Mouse (Mus musculus): Measurements from ENCODE around the gene Tspyl3.

DNA sequence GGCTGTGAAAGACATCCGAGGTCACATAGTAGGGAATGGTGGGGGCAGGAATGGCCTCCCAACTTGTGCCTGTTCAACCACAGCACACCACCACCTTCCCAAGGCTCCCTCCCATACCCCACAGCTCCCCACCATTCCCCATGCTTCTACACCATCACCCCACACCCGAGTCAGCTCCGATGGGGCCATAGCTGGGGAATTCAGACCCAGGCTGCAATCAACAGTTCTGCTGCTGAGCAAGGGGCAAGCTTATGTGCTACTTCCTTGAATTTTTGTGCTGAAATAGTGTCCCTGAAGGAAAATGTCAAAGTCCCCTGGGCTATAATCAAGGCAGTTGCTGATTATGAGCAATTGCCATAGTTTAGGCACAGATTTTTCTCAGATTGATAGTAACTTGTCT, 6.7 kb downstream of the Tspyl3 start:
- TF ChIP-seq CTCF (IDR thresholded peaks at IDR 0.05; ENCODE audit: low read depth, low read length) = no peak
- no peak for TF ChIP-seq POLR2A (IDR thresholded peaks at IDR 0.05; ENCODE audit: extremely low read depth, insufficient read depth, low read length)
